Mouse (Mus musculus) limb, embryonic 12.5 days (tissue): ENCODE measurements at regions not wholly inside any gene's neighbourhood (a gene's known extent, or its start where the extent isn't known, plus 50 kb on each side); places are given as distances from the start of the nearest gene placed in this dataset.

Source experiments
- ATAC-seq: fragments of 200-750 bp; cut with Nextera tagmentation; 2 replicates; pipeline ENCODE4 v1.8.0; 2017; ENCODE audit warnings: low read depth, moderate TSS enrichment; ENCODE audit not compliant: insufficient number of reproducible peaks, insufficient read depth, low FRiP score, low TSS enrichment
- H3K27ac ChIP-seq: fragments of 300-500 bp; sonication (generic); 2 replicates; pipeline ENCODE4 v1.5.1; 2016; ENCODE audit warnings: mild to moderate bottlenecking, moderate library complexity
- H3K27me3 ChIP-seq: fragments of 300-500 bp; sonication (generic); 2 replicates; pipeline ENCODE4 v1.6.1; 2016; ENCODE audit warnings: mild to moderate bottlenecking, moderate library complexity
- H3K36me3 ChIP-seq: fragments of 300-500 bp; sonication (generic); 2 replicates; pipeline ENCODE4 v1.6.1; 2016; ENCODE audit warnings: mild to moderate bottlenecking, moderate library complexity
- H3K4me1 ChIP-seq: fragments of 300-500 bp; sonication (generic); replicated peaks from 2 replicates; pipeline ENCODE4 v1.6.1; 2016
- H3K4me2 ChIP-seq: fragments of 300-500 bp; sonication (generic); 2 replicates; pipeline ENCODE4 v1.6.1; 2016; ENCODE audit warnings: mild to moderate bottlenecking, moderate library complexity
- H3K4me3 ChIP-seq: fragments of 300-500 bp; sonication (generic); replicated peaks from 2 replicates; pipeline ENCODE4 v1.5.1; 2016; ENCODE audit warnings: mild to moderate bottlenecking
- H3K9ac ChIP-seq: fragments of 300-500 bp; sonication (generic); replicated peaks from 2 replicates; pipeline ENCODE4 v1.6.1; 2016; ENCODE audit warnings: mild to moderate bottlenecking, moderate library complexity
- H3K9me3 ChIP-seq: fragments of 300-500 bp; sonication (generic); 2 replicates; pipeline ENCODE4 v1.6.1; 2016; ENCODE audit warnings: mild to moderate bottlenecking, moderate library complexity
- WGBS: fragments of 180-500 bp; shearing (Covaris S2); methylation state at CpG from one replicate; pipeline ENCODE4 v1.1.7; 2016; 5-methylcytosine and 5-hydroxymethylcytosine counted together

- no peak overlapping the region for H3K9ac ChIP-seq
- H3K4me3 ChIP-seq = no peak overlapping the region
- H3K4me1 ChIP-seq = no peaks in the 10 kb centered on the region
- H3K9me3 ChIP-seq = no peaks in the 10 kb centered on the region
- H3K4me2 ChIP-seq = no peak overlapping the region
- ATAC-seq = no peak
- 95% methylated on average over 3 of the region's 3 CpGs for WGBS
- no peak overlapping the region for H3K27ac ChIP-seq
- no peaks in the 10 kb centered on the region for H3K27me3 ChIP-seq
- H3K36me3 ChIP-seq = no peaks in the 10 kb centered on the region
Measured at GRCm38 (mm10) chr10:116649287-116649686, 68.0 kb upstream of the Cnot2 start.

DNA sequence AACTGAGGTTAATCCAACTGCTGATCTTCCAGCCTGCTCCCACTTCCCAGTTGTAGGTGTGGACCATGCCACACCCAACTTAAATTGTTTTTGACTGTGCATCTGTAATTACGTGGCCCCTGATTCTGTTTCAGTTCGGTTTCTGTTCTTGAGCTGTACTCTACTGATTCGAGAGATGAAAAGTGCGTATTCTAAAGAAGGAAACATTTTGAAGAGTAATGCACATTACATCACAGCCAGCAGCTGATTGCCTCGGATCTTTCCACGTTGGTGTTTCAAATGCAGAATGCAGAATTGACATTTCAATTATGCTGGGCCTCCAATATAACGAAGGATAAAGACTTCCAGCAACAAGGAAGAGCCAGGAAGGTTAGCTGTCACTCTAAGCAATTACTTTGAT, 64.7 kb upstream of the Cnot2 start:
- no peaks in the 10 kb centered on the region for H3K27me3 ChIP-seq
- no peak overlapping the region for H3K4me3 ChIP-seq
- no peaks in the 10 kb centered on the region for H3K36me3 ChIP-seq
- no peaks in the 10 kb centered on the region for H3K9me3 ChIP-seq
- ATAC-seq = no peak
- H3K4me2 ChIP-seq = no peak overlapping the region
- no peak overlapping the region for H3K27ac ChIP-seq
- 82% methylated on average over 7 of the region's 7 CpGs for WGBS
- no peak overlapping the region for H3K9ac ChIP-seq
- no peaks in the 10 kb centered on the region for H3K4me1 ChIP-seq

GRCm38 (mm10) chr10:116645631-116646030, 64.3 kb upstream of the Cnot2 start:
- no peak overlapping the region for H3K9ac ChIP-seq
- H3K4me1 ChIP-seq = no peaks in the 10 kb centered on the region
- no peaks in the 10 kb centered on the region for H3K27me3 ChIP-seq
- H3K4me2 ChIP-seq = no peak overlapping the region
- H3K36me3 ChIP-seq = no peaks in the 10 kb centered on the region
- ATAC-seq = no peak
- H3K4me3 ChIP-seq = no peak overlapping the region
- WGBS = 86% methylated on average over 7 of the region's 7 CpGs
- H3K27ac ChIP-seq = no peak overlapping the region
- no peaks in the 10 kb centered on the region for H3K9me3 ChIP-seq

DNA sequence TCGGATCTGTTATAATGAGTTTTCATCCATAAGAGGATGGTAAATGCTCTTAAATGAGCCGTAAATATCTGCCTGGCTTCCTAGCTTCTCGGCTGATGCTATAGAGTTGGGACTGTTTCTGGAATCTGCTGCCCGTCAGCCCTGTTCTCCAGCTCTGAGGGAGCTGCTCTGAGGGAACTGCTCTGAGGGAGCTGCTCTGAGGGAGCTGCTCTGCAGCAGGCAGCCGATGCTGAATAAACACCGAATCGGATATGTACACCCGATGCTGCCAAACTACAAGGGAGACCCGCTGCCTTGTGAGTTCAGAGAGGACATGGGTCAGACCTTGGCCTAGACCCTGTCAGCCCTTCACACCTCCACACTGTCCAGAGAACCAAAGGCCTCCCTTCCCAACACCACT, 63.8 kb upstream of the Cnot2 start:
- WGBS = 81% methylated on average over 9 of the region's 9 CpGs
- no peaks in the 10 kb centered on the region for H3K4me1 ChIP-seq

More for the DNA sequence above, 63.8 kb upstream of the Cnot2 start:
- no peak for ATAC-seq
- no peak overlapping the region for H3K4me2 ChIP-seq
- no peaks in the 10 kb centered on the region for H3K36me3 ChIP-seq
- H3K9me3 ChIP-seq = no peaks in the 10 kb centered on the region
- no peak overlapping the region for H3K4me3 ChIP-seq
- no peak overlapping the region for H3K9ac ChIP-seq
- no peaks in the 10 kb centered on the region for H3K27me3 ChIP-seq
- H3K27ac ChIP-seq = no peak overlapping the region
